Comparison of ENCODE assay signal across 8 mouse cellular contexts in the genomic region with DNA sequence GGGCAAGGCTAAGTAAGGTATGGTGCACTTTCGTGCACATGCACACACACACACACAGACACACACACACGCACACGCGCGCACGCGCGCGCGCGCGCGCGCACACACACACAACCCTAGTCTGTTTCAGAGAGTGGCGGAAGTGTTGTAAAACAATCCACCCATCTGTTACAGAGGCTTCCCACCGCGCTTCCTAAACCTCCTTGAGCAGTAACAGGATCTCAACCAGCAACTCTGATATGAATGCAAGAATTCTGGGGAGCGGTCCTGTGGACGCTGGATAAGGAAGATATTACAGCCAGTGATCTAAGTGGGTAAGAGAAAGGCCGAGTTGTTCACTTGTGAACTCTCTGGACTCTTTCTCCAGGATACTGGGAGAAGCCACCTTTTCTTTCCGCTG. TPM values are rescaled to one million over a fixed set of nuclear protein-coding genes. Genes with fewer than 3 reads are reported as not detected.
DNase-seq lines count a peak whose midpoint lies in the region; ATAC-seq and TF ChIP-seq lines count a peak whose summit lies in the region.

Dach2 (plus strand) TSS at position 107 of the 400 bp plus-strand sequence.

- H3K36me3 ChIP-seq in heart, adult 2 months (ENCODE audit: control insufficient read depth, insufficient read depth, low read length) = no peaks in the 10 kb centered on the region
- no peaks in the 10 kb centered on the region for H3K36me3 ChIP-seq in midbrain, embryonic 10.5 days

- DNase-seq in heart, adult 2 months = no peak
- no peak for DNase-seq in heart, adult 11 months
- DNase-seq in CD4-positive, CD25-positive, alpha-beta regulatory T cell, adult 2 months (ENCODE audit: low read depth, low spot score) = peak; percentile 30
- DNase-seq in embryo, embryonic 11.5 days (ENCODE audit: low read depth, low spot score) = peak; percentile 9
- DNase-seq in midbrain, embryonic 10.5 days (ENCODE audit: low spot score) = peak; percentile 21
- DNase-seq in thymus, postnatal 4 days = peak; percentile 26
- no peak for DNase-seq in gastrocnemius, postnatal 36 days

- H3K4me3 ChIP-seq in heart, adult 2 months = 0 out of 2 replicates have a peak within 1 kb of the TSS, but pooled peaks have one; percentile 3
- H3K4me3 ChIP-seq in midbrain, embryonic 10.5 days = peak within 1 kb of the TSS; percentile 60

- no peaks in the 10 kb centered on the region for H3K79me2 ChIP-seq in heart, adult 2 months (replicated peaks; ENCODE audit: control insufficient read depth, insufficient read depth, low read length)

- no peak for TF ChIP-seq POLR2A in heart, adult 2 months (IDR thresholded peaks at IDR 0.05; ENCODE audit: insufficient read depth, low read depth, low read length)

- no peak within 1 kb of the TSS for H3K27ac ChIP-seq in heart, adult 2 months
- peak within 1 kb of the TSS; percentile 46; the same call in 1 of the 2 replicates for H3K27ac ChIP-seq in midbrain, embryonic 10.5 days (replicated peaks)

- intact Hi-C loops in heart, adult 2 months (cut with DNase I) = no loop called here
- intact Hi-C loops in gastrocnemius, postnatal 36 days (cut with DNase I) = no loop called here

- H3K4me1 ChIP-seq in heart, adult 2 months (ENCODE audit: control insufficient read depth, insufficient read depth, low read length) = no peaks in the 10 kb centered on the region
- peaks cover 3% of the 10 kb centered on the region; the same call in 1 of the 2 replicates for H3K4me1 ChIP-seq in midbrain, embryonic 10.5 days

- no peaks in the 10 kb centered on the region for H3K27me3 ChIP-seq in heart, adult 2 months (ENCODE audit: control insufficient read depth, insufficient read depth, low read length)
- no peaks in the 10 kb centered on the region for H3K27me3 ChIP-seq in midbrain, embryonic 10.5 days (ENCODE audit: low read depth, poor library complexity, severe bottlenecking)

- 15% methylated on average over 21 of the region's 21 CpGs for WGBS in heart, adult 2 months
- 23% methylated on average over 21 of the region's 21 CpGs for WGBS in midbrain, embryonic 10.5 days

- no peak for TF ChIP-seq EP300 in heart, adult 2 months (IDR thresholded peaks at IDR 0.05; ENCODE audit: insufficient read depth, low read depth, low read length)

- no peak for TF ChIP-seq CTCF in heart, adult 2 months (IDR thresholded peaks at IDR 0.05)

- no peaks in the 10 kb centered on the region for H3K9me3 ChIP-seq in midbrain, embryonic 10.5 days (replicated peaks)

- peak; percentile 26 for ATAC-seq in inflammation-experienced regulatory T-cells, adult 6 months

- H3K9ac ChIP-seq in heart, adult 2 months (ENCODE audit: low read depth, low read length) = no peak within 1 kb of the TSS

RNA-seq across cellular contexts. Expression of gene Dach2, which starts in this region (rescaled TPM):
- under 1 TPM in 1 of 2 experiments, not detected in 1; 0.07 TPM for total RNA-seq in heart, adult 2 months (2021)
- not detected in 2 replicates for polyA plus RNA-seq in heart, adult 2 months (2012; rRNA removed)
- polyA plus RNA-seq in inflammation-experienced regulatory T-cells, adult 6 months (2017; shearing (Covaris generic)) = under 1 TPM in 1 of 3 experiments, not detected in 2; 0.15 TPM
- polyA plus RNA-seq in midbrain, embryonic 10.5 days (2016; fragmentation: Nextera tagmentation; extraction: Ambion mirVana) = 8.7 and 8.8 TPM in 2 replicates
- total RNA-seq in gastrocnemius, postnatal 36 days (2021) = under 1 TPM; 0.61 to 0.76 TPM

Comparison
In these comparisons a context has a peak if more than half of its experiments do, and no peak if none do; other contexts are left out.
1. Peak in ATAC-seq in inflammation-experienced regulatory T-cells, adult 6 months; RNA of the gene not detected or under 1 TPM.
2. DNase-seq: peak in CD4-positive, CD25-positive, alpha-beta regulatory T cell, adult 2 months (single experiment), embryo, embryonic 11.5 days (single experiment), midbrain, embryonic 10.5 days (single experiment) and thymus, postnatal 4 days (single experiment); none in heart, adult 2 months (0 of 2), heart, adult 11 months (single experiment) and gastrocnemius, postnatal 36 days (0 of 2).